Mouse (Mus musculus) B cell, adult 2 months (primary cell): ENCODE data around the gene Copg2.
A peak's percentile ranks its signal among the peaks of the same experiment; 100 is the strongest.

Experiments
- DNase-seq, 2 experiments: peaks; one replicate each; pipeline ENCODE4 v3.0.0; 2022

Gene Copg2

DNA sequence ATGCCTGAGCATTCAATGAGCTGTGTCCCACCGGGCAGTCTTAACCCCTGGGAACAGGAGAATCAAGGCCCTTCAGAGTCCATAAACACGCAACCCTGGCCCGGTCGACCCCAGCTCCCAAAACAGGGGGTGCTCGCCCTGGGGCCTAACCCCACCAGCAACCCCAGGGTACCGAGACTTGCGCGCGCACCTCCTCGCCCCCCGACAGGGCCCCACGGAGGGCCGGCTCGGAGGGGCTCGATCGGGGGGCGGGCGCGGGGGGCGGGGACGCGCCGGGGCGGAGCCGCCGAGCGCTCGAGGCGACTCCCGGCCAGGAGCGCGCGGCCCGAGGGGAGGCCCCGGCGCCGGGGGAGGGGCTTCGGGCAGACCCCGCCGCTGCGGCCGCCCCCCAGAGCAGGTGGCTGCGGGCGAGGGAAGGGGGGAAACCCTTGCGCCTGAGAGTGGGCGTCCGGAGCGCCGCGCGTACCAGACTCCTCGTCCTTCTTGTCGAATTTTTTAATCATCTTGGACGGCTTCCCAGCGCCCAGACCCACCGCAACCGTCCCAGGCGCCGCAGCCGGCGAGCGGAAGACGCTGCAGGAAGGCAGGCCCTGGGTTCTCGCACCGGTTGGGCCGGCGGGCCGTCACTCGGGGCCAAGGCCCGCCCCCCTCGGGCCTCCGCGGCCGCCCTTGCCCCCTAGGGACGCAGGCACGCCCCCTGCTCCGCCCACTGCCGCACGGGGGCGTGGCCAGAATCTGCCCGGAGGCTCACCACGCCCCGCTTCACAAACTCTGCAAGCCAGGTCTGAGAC is at the start of gene Copg2:
TSS of gene Copg2 (minus strand) at position 600 of the 791 bp plus-strand sequence.
- peak; percentile 99 to 100 for DNase-seq

DNA sequence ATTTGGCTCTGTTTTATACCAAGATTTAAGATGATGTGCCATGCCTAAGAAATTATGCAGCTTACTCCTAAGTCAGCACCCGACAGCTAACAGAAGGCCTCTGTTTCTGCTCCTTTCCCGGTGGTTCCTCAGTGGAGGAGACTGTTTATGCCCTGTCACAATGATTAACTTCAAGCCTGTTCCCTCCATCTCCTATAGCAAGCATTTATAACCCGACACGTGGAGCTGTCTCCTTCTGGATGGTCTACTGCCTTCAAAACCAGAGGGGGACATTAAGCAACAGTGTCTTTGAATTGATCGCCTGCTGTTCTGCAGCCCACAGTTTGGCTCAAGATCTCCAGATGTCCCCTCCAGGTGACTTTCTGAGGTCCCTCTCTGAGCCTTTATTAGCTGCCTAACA is 42.7 kb upstream of the Copg2 start:
- DNase-seq, result no peak

DNA sequence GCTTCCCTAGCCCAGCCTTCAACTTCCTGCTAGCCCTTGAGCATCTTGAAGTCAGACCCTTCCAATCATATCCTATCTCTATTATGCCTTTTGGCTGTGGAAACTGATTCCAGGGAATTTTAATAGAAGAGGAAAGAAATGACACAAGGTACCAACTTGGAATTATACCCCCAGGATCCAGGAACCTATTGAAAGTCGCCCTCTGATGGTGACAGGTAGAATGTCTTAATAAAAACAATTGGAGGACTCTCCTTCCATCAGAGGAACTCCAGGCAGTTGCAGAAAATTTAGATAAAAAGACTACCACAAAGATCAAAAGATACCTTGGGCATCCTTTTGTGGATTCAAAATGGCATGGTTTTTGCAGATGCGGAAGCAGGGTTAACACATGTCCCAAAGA is 26.2 kb upstream of the Copg2 start:
- DNase-seq, result no peak

DNA sequence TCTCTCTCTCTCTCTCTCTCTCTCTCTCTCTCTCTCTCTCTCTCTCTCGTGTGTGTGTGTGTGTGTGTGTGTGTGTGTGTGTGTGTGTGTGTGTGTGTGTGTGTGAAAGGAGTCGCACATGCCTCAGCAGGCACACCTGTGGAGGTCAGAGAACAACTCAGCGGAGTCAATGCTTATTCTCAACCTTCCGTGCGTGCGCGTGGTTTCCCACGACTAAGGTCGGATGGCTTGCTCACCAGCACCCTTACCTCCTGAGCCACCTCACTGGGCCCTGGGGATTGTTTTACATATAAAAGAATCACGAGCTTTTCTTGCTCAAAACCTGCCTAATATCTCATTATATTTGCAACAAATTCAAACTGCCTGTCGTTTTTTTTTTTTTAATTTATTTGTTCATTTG is 25.2 kb upstream of the Copg2 start:
- DNase-seq, result peak; percentile 52 to 57

DNA sequence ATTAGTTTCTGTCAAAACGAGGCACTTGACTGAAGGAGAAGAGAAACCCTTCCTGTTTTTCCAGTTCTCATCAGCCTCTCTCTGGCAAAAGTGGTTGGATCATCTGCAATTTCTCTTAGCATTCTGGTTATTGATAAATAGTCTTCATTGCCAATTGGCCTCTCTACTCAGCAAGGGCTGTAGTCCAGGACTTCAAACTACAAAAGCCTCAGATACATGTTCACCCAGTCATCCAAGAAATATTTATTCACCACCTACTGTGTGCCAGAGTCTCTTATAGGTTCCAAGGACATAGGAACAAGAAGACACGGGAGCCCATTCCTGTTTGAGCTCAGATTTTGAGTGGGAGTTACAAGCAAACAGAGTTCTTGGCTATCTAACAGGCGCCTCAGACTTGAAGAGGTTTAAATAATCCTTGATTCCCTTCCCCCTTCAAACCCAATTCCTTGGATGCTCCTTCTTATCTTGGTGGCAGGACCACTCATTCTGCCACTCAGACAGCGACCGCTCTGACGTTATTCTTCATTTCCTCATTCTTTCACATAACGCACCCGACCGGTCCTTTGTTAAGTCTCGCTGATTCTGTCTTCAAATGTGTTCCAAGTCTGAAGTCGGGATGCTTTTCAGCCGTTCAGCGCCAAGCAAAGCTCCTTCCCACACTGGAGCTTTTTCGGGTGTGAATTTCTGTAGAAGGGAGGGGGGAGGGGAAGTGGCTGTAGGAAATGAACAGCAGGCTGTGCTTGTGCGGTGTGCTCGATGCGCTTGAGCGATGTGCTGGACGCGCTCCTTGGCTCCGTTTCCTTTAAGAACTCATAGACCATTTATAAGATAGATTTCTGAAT is 24.5 kb upstream of the Copg2 start:
- DNase-seq, result peak; percentile 40 to 41

DNA sequence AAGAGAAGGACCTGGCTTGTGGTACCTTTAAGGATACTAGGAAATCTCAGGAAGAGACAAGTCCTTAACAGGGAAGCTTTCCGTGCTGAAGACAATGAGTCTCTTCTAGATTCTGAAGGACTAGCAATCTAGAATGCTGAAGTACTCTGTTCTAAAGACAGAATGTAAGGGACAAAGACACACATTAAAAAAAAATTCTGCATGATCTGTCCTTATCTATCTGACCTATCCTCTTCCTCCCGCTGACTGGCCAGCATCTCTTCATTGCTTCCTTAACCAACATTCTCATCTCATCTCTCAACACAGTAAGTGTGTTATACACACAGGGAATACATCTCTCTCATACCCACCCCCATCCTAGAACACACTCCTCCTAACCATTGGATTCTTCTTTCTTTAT is 18.9 kb upstream of the Copg2 start, which contains the start of gene Tsga13:
TSS of gene Tsga13 (minus strand) at position 101 of the 400 bp plus-strand sequence.
- DNase-seq, result no peak

DNA sequence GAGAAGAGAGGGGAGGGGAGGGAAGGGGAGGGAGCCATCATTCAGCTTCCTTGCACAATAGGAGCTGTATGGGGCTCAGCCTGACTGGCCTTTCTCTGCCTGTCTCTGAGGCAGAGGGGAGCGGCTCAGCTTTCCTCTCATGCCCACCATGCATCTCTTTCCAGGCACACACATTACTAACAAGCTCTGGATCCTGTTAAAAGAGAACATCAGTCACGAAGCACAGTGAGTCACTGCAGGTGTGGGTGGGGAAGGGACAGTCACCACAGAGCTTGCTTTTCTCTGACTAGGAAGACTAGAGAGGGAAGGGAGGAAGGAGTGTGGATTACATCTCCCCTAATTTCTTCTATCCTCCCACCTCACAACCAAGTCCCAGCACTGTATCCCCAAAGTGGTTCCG is 11.4 kb upstream of the Copg2 start:
- no peak for DNase-seq

DNA sequence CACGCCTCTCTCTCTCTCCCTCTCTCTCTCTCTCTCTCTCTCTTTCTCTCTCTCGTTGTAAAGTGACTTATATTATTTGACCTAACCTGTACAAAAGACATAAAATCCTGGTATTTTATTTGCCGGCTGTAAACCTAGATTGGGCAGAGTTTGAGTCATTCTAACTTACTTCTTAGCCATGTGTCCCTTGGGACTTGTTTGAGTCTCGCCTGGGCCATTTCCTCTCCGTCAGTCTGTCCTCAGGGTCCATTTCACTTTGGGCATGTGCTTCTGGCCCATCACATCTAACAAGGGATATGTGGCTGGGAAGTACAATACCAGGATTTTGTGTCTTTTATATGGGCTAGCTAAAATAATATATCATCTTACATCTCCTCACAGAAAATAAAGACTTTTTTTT is 8.3 kb upstream of the Copg2 start:
- peak; percentile 10 to 19 for DNase-seq

DNA sequence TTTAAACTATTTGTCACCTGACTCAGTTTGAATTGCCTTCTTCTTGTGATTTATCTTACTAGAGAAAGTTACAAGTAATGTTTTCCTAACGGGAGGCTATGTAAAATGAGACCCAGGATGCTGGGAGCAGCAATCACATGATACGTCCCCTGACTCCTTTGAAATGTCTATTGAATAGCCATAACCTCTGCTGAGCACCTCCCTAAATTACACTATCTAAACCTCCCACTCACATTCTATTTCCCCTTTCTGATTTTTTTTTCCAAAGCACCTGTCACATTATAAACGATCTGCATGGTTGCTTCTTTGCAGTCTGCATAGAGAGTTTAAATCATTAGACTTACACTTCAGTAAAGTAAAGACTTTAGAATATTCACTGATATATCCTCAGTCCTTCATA is 7.4 kb upstream of the Copg2 start:
- peak; percentile 21 for DNase-seq

DNA sequence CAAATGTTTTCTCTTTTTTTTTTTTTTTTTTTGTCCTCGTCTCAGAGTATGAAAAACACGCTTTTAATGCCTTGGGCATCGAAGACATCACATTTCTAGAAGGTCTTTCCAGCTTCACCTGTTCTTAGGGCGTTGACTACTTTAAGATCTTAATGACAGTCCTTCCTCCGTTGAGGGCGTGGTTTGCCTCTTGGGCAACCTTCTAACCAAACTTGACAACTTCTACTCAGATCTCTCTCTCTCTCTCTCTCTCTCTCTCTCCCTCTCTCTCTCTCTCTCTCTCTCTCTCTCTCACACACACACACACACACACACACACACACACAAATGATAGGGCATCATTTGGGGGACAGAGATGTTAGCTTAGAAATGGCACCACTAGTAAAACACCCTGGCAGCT is 926 bp upstream of the Copg2 start:
- no peak for DNase-seq

DNA sequence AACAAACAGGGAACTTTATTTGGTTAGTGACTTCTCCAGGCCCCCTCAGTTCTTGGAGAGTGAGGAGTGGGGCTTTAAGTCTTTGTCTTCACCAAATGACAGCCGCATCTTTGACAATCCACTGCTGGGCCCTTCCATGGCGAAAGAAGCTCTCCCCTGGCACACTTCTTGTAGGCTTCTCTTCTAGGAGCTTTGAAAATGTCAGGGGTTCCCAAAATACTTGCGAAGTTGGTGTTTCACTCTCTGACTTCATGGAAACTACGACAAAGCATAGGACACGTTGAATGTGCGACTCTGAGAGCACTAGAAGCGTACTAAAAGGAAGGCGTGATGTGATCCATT is 363 bp upstream of the Copg2 start:
- no peak for DNase-seq

DNA sequence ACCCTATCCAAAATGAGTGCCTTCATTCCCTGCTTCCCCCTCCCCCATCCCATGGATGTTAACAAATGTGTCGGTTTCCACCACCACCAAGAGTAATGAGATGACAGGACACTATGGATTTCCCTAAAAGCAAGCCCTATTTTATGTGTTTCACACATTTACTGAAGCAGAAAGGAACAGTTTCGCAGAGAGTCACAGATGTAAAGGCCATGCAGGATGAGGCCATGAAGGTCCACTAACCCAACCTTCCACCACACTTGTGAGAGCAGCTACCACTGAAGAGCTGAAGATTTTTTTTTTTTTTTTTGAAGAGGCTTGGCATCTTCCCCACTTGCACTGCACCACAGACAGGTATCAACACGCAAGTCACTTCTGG is 787 bp downstream of the Copg2 start:
- DNase-seq, result no peak

DNA sequence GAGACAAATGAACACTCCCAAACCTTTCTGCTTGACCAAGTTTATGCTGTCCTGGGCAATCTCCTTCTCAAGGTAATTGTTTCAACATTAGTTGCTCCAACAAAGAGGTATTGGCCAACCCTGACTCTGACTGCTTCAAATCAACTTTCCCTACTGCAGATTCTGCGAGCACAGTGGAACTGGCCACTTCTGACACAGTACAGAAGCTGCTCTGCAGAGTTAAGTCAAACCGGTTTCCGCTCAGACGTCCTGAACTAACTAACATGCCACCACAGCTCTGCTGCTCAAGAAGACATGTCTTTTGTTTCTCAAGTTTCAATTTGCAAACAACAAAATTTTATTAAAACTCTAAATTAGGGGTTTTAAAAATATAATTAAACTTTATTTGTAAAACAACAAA is 3.5 kb downstream of the Copg2 start:
- DNase-seq, result no peak

DNA sequence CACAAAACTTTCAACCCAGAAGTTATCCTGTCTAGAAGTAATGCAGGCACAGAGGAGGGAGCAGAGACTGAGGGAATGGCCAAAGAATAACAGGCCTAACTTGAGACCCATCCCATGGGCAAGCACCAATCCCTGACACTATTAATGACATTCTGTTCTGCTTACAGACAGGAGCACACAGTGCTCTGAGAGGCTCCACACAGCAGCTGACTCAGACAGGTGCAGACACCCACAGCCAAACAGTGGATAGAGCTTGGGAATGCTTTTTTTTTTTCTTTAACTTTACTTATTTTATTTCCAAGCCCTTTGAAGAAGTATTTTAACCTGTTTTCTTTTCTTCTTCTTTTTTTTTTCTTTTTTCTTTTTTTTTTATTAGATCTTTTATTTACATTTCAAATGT is 4.8 kb downstream of the Copg2 start:
- no peak for DNase-seq

DNA sequence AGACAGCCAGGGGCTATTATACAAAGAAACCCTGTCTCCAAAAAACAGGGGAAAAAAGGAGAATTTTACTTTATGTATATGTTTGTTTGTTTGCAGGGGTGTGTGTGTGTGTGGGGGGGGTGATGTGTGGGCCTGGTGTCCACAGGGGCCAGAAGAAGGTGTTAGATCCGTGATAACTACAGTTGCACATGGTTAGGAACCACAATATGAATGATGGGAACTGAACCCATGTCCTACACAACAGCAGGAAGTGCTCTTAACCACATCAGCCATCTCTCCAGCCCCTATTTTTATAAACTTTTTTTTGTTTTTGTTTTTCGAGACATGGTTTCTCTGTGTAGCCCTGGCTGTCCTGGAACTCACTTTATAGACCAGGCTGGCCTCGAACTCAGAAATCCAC is 11.7 kb downstream of the Copg2 start:
- DNase-seq, result no peak

DNA sequence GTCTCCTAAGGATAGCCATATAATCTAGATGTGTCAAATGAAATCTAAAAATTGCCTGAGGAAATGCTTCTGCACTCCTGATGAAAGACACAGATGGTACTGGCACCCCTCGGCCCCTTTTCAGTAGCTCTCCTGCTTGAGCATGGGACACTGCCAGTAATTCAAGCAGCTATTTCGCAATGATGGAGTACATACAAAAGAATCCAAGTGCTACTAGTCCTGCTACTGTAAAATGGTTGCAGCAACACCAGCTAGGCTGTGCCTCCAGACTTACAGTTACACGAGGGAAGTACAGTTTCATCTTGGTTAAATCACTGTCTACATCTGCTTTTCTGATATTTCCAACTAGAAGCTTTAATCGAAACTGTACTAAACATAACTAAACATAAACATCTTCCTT is 13.1 kb downstream of the Copg2 start:
- DNase-seq, result no peak

DNA sequence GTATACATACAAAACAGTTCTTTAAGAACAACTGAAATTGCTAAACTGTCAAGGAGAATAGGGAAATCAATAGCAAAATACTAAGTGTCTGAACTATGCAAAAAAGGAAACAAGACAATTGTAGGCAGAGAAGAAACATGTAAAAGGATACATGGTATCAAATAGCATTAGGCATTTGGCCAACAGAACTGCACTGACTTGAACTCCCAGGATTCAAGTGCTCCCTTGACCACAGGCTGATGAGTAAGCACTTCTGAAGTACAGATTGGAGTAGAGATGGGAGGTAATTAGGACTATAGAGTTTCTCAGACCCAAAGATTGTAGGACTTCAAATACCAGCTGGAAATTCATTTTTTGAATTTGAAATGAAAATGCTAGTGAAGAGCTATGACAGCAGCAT is 19.9 kb downstream of the Copg2 start:
- no peak for DNase-seq

DNA sequence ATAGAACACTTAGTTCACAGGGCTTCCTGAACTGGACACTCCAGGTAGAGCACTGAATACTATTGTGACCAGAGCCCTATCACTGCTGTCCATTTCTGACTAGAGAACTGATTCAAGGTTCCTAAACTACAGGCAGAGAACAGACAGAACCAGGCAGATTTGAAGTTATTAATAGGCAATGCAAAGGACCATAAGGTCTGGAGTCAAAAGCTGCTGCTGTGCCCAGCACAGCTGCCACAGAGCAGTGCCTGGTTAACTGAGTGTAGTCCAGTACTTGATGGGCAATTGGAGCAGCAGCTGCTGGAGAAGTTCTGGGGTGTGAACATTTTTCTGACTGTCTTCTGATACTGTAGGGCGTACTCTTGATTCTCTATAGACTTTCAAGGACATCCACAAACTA is 30.1 kb downstream of the Copg2 start:
- DNase-seq, result no peak

DNA sequence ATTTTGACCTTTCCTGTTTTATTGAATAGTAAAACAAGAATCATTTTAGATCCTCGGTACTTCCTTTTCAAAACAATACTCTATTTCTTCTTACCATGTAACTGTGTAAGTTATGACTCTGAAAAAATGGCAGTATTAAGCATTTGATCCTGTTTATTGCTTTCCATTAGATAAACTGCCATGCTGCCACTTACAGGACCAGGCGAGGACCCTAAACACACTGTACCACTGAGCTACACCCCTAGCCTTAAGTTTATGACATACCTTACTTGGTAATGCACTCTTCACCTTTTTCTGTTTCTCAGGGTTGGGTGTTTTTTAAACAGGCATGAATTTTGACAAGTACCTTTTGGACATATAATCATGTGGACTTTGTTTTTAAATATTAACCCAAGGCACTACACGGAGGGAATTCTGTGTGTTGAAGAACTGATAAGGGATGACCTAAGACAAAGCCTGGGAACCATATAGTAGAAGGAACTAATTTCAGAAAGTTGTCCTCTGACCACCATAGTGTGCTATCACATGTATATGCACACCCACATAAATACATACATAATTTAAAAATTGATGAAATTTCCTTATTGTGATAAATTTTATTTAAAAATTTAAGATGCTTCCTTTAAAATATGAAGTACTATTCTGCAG is 31.4 kb downstream of the Copg2 start:
- no peak for DNase-seq

DNA sequence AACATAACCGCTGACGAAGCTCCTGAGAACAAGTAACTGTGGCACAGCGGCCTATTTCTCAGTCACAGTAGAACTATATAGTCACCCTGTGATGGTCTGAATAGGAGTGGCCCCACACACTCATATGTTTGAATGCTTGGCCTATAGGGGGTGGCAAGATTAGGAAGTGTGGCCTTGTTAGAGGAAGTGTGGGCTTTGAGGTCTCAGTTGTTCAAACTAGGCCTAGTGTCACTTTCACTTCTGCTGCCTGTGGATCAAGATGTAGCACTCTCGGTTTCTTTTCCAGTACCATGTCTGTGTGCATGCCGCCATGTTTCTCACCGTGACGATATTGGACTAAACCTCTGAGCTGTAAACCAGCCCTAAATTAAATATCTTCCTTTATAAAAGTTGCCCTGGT is 40.6 kb downstream of the Copg2 start:
- peak; percentile 12 to 16 for DNase-seq

DNA sequence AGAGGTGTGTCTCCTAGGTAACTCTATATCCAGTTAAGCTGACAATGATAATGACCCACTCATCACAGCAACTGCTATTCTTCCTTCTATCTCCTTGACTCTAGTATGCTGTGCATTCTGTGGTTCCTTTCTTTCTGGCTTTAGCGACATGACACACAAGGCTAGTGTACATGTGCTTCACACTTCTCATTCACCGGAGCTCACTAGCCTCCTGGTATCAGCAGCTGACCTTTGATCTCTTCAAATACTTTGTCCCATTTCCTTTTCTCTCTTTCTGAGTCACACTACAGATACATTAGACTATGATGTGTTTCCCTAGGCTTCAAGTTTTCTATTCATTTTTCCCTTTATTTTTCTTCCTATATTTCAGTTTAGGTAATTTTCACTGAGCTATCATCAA is 41.4 kb downstream of the Copg2 start:
- DNase-seq, result no peak

DNA sequence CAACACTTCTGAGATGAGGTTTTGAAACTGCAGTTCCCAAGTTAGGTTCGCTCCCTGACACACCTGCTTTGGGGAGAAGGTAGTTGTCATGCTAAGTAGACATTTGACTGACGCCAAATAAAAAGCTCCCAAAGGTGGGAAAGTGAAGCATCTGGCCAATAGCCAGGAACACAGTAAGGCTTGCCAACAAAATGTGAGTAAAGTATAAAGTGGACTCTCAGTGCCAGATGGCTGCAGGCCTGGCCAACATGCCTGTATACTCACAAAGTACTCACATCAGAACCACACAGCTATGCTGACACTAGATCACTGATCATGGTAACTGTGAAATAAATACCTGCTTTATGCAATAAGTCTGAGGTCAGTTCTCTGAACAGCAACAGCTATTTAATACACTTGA is 46.8 kb downstream of the Copg2 start:
- no peak for DNase-seq

DNA sequence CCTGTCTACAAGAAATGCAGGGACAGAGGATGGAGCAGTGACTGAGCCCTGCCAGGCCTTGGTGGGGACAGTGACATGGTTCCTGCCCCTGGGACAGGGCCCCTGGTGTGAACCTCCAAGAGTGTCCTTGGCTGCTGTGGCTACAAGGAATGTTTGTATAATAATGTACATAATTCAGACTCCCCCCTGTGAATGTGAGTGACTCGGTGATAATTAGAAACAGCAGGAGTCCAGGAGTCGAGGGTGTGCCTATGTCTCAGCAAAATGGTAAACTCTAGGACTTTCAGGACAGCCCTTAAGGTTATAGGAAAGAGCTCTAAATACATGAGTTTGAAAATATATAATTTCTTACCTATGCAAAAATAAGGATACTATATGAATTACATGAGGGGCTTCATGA is 64.4 kb downstream of the Copg2 start:
- DNase-seq, result no peak

DNA sequence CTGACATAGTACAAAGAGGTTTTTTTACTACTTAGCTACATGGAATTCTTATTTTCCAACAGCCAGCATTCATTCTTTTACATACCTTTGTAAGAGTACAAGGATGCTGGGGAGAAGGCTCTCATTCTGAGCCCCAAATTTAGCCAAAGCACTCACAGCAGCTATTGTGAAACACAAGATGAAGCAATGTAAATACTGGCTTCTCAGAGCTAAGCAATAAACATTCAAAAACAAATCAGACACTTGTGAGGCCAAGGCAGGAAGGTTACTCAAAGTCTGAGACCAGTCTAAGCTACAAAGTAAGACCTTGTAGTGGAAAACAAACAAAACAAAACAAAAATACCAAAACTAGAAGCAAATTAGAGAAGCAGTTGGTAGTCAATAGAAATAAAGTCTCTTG is 83.0 kb downstream of the Copg2 start:
- no peak for DNase-seq
